Mouse (Mus musculus) midbrain, embryonic 14.5 days (tissue): ENCODE results near the gene Ces1d. TPM values are rescaled to one million over a fixed set of nuclear protein-coding genes. Genes with fewer than 3 reads are reported as not detected.

Source experiments
- polyA plus RNA-seq: library from polyadenylated mRNA; unstranded; fragments of >200 nt; fragmentation: Nextera tagmentation; extraction: Ambion mirVana; gene quantifications from 2 replicates; pipeline ENCODE4 v1.2.1, GENCODE M21; 2014

The Ces1d gene
- polyA plus RNA-seq, 1 experiment from 2014 or later, result not detected

Other genes with a start within 250 kb of the Ces1d start
- 2.4 and 3.8 TPM in 2 replicates for gene Slc6a2, start 237.8 kb downstream of the Ces1d start, polyA plus RNA-seq
- gene Ces1a, start 149.6 kb downstream of the Ces1d start, polyA plus RNA-seq, result not detected in 2 replicates
- gene Ces1b, start 117.8 kb downstream of the Ces1d start, polyA plus RNA-seq, result not detected in 2 replicates
- gene Ces1c, start 66.6 kb downstream of the Ces1d start, polyA plus RNA-seq, result not detected in 2 replicates
- gene Ces1e, start 31.8 kb upstream of the Ces1d start, polyA plus RNA-seq, result not detected in 2 replicates
- not detected in 2 replicates for gene Ces1f, start 81.9 kb upstream of the Ces1d start, polyA plus RNA-seq
- gene Ces1g, start 139.5 kb upstream of the Ces1d start, polyA plus RNA-seq, result not detected in 2 replicates
- gene Ces1h, start 181.9 kb upstream of the Ces1d start, polyA plus RNA-seq, result not detected in 2 replicates